Mouse (Mus musculus) heart, adult 8-10 months (tissue): ENCODE data around the gene Zfp804a. TPM values are rescaled to one million over a fixed set of nuclear protein-coding genes. Genes with fewer than 3 reads are reported as not detected.

Experiments used
- DNase-seq: peaks from one replicate; pipeline ENCODE4 v3.0.0; 2022; ENCODE audit warnings: low spot score
- total RNA-seq, 4 experiments: library from RNA; stranded (reverse); gene quantifications; 2 replicates each; pipeline ENCODE4 v1.2.4; 2022

The Zfp804a gene
- total RNA-seq, 4 experiments from 2014 or later: not detected

GRCm38 (mm10) chr2:82253382-82253781 is 200.4 kb downstream of the Zfp804a start:
- no peak for DNase-seq

GRCm38 (mm10) chr2:82282591-82283269 is 229.7 kb downstream of the Zfp804a start:
- DNase-seq: no peak

- no peak for DNase-seq
These were observed 242.0 kb downstream of the Zfp804a start for GRCm38 (mm10) chr2:82294932-82295493.
